Mouse (Mus musculus): ENCODE results near the gene 4930404N11Rik. TPM values are rescaled to one million over a fixed set of nuclear protein-coding genes. Genes with fewer than 3 reads are reported as not detected.

4930404N11Rik gene
- polyA plus RNA-seq, 1 experiment from 2014 or later: 0.44 TPM

GRCm38 (mm10) chr10:81330007-81330406 lies 35.6 kb downstream of the 4930404N11Rik start:
- Histone ChIP-seq H3K4me2 (no peak overlapping the region), H3K27ac (no peak overlapping the region), H3K27me3 (peaks cover 29% of the 10 kb centered on the region), H3K9ac (0 out of 2 replicates have a peak overlapping the region, but pooled peaks have one; percentile 37), H3K9me3 (replicated peaks) (no peaks in the 10 kb centered on the region), H3K4me3 (no peak overlapping the region), H3K4me1 (no peaks in the 10 kb centered on the region), H3K36me3 (ENCODE audit: poor library complexity, severe bottlenecking) (peaks cover 34% of the 10 kb centered on the region)
- 62% methylated on average over 4 of the region's 4 CpGs for WGBS
- ATAC-seq: no peak

- Histone ChIP-seq H3K9me3 (replicated peaks) (no peaks in the 10 kb centered on the region), H3K36me3 (ENCODE audit: poor library complexity, severe bottlenecking) (peaks cover 40% of the 10 kb centered on the region), H3K27me3 (peaks cover 25% of the 10 kb centered on the region), H3K4me3 (no peak overlapping the region), H3K27ac (no peak overlapping the region), H3K4me2 (no peak overlapping the region), H3K4me1 (no peaks in the 10 kb centered on the region), H3K9ac (peak overlapping the region; percentile 37; the same call in 1 of the 2 replicates)
- no peak for ATAC-seq
- WGBS: 76% methylated on average over 10 of the region's 10 CpGs
These were observed 36.2 kb downstream of the 4930404N11Rik start for GRCm38 (mm10) chr10:81329194-81329975.

GRCm38 (mm10) chr10:81328386-81328785 lies 37.2 kb downstream of the 4930404N11Rik start, which contains the start of gene Tbxa2r:
TSS of gene Tbxa2r (plus strand) at chr10:81328731.
- peaks cover 20% of the 10 kb centered on the region for H3K27me3 ChIP-seq
- no peak within 1 kb of the TSS for H3K4me2 ChIP-seq
- no peaks in the 10 kb centered on the region for H3K9me3 ChIP-seq (replicated peaks)
- H3K27ac ChIP-seq: no peak within 1 kb of the TSS; the same call in 1 of the 2 replicates
- peaks cover 50% of the 10 kb centered on the region for H3K36me3 ChIP-seq (ENCODE audit: poor library complexity, severe bottlenecking)
- no peaks in the 10 kb centered on the region for H3K4me1 ChIP-seq
- H3K4me3 ChIP-seq: no peak within 1 kb of the TSS
- ATAC-seq: no peak; the same call in 1 of the 2 replicates
- WGBS: 15% methylated on average over 10 of the region's 10 CpGs
- H3K9ac ChIP-seq: peak within 1 kb of the TSS; percentile 27; the same call in 1 of the 2 replicates

GRCm38 (mm10) chr10:81327959-81328358 lies 37.7 kb downstream of the 4930404N11Rik start:
- no peak overlapping the region for H3K4me3 ChIP-seq
- WGBS: 58% methylated on average over 2 of the region's 2 CpGs
- 0 out of 2 replicates have a peak, but pooled peaks cover under 1% of the 10 kb centered on the region for H3K4me1 ChIP-seq
- H3K9me3 ChIP-seq (replicated peaks): no peaks in the 10 kb centered on the region
- no peak overlapping the region for H3K4me2 ChIP-seq
- H3K9ac ChIP-seq: no peak overlapping the region
- peaks cover 54% of the 10 kb centered on the region for H3K36me3 ChIP-seq (ENCODE audit: poor library complexity, severe bottlenecking)
- peaks cover 16% of the 10 kb centered on the region for H3K27me3 ChIP-seq
- no peak overlapping the region; the same call in 1 of the 2 replicates for H3K27ac ChIP-seq
- no peak for ATAC-seq

GRCm38 (mm10) chr10:81326858-81327257 lies 38.8 kb downstream of the 4930404N11Rik start:
- no peak overlapping the region for H3K27ac ChIP-seq
- H3K9ac ChIP-seq: no peak overlapping the region
- H3K36me3 ChIP-seq (ENCODE audit: poor library complexity, severe bottlenecking): peaks cover 63% of the 10 kb centered on the region
- peaks cover 5% of the 10 kb centered on the region for H3K27me3 ChIP-seq
- 83% methylated on average over 6 of the region's 6 CpGs for WGBS
- H3K4me3 ChIP-seq: no peak overlapping the region
- no peak for ATAC-seq
- H3K9me3 ChIP-seq (replicated peaks): no peaks in the 10 kb centered on the region
- peaks cover 12% of the 10 kb centered on the region for H3K4me1 ChIP-seq
- H3K4me2 ChIP-seq: no peak overlapping the region

- Histone ChIP-seq H3K27me3 (no peaks in the 10 kb centered on the region), H3K36me3 (ENCODE audit: poor library complexity, severe bottlenecking) (peaks cover 63% of the 10 kb centered on the region), H3K4me3 (no peak overlapping the region), H3K4me2 (no peak overlapping the region), H3K9me3 (replicated peaks) (no peaks in the 10 kb centered on the region), H3K9ac (no peak overlapping the region), H3K4me1 (peaks cover 16% of the 10 kb centered on the region), H3K27ac (no peak overlapping the region)
- ATAC-seq: no peak
- WGBS: 95% methylated on average over 18 of the region's 18 CpGs
These were observed 39.8 kb downstream of the 4930404N11Rik start for GRCm38 (mm10) chr10:81325781-81326180.

GRCm38 (mm10) chr10:81325176-81325575 lies 40.4 kb downstream of the 4930404N11Rik start:
- Histone ChIP-seq H3K4me1 (peaks cover 16% of the 10 kb centered on the region), H3K4me2 (no peak overlapping the region), H3K36me3 (ENCODE audit: poor library complexity, severe bottlenecking) (peaks cover 63% of the 10 kb centered on the region), H3K4me3 (no peak overlapping the region), H3K27ac (no peak overlapping the region), H3K9ac (no peak overlapping the region), H3K9me3 (replicated peaks) (no peaks in the 10 kb centered on the region), H3K27me3 (no peaks in the 10 kb centered on the region)
- no peak for ATAC-seq
- WGBS: 95% methylated on average over 21 of the region's 21 CpGs

GRCm38 (mm10) chr10:81323791-81324530 lies 41.7 kb downstream of the 4930404N11Rik start:
- H3K9ac ChIP-seq: no peak overlapping the region
- peaks cover 63% of the 10 kb centered on the region for H3K36me3 ChIP-seq (ENCODE audit: poor library complexity, severe bottlenecking)
- peak overlapping the region; percentile 13; the same call in 1 of the 2 replicates for H3K4me3 ChIP-seq
- WGBS: 94% methylated on average over 18 of the region's 18 CpGs
- H3K4me2 ChIP-seq: no peak overlapping the region
- no peak for ATAC-seq
- no peaks in the 10 kb centered on the region for H3K9me3 ChIP-seq (replicated peaks)
- no peak overlapping the region for H3K27ac ChIP-seq
- peaks cover 26% of the 10 kb centered on the region for H3K4me1 ChIP-seq
- H3K27me3 ChIP-seq: no peaks in the 10 kb centered on the region

- ATAC-seq: no peak
- H3K9me3 ChIP-seq (replicated peaks): no peaks in the 10 kb centered on the region
- peaks cover 30% of the 10 kb centered on the region for H3K4me1 ChIP-seq
- H3K4me2 ChIP-seq: no peak overlapping the region; the same call in 1 of the 2 replicates
- no peak overlapping the region for H3K4me3 ChIP-seq
- no peak overlapping the region for H3K9ac ChIP-seq
- H3K36me3 ChIP-seq (ENCODE audit: poor library complexity, severe bottlenecking): peaks cover 67% of the 10 kb centered on the region
- no peaks in the 10 kb centered on the region for H3K27me3 ChIP-seq
- WGBS: 93% methylated on average over 23 of the region's 23 CpGs
- H3K27ac ChIP-seq: no peak overlapping the region
These were observed 42.4 kb downstream of the 4930404N11Rik start for GRCm38 (mm10) chr10:81323141-81323775.

- 96% methylated on average over 27 of the region's 27 CpGs for WGBS
- Histone ChIP-seq H3K9me3 (replicated peaks) (no peaks in the 10 kb centered on the region), H3K36me3 (ENCODE audit: poor library complexity, severe bottlenecking) (peaks cover 67% of the 10 kb centered on the region), H3K4me2 (peak overlapping the region; percentile 85), H3K4me3 (peak overlapping the region; percentile 96; the same call in 1 of the 2 replicates), H3K27ac (no peak overlapping the region), H3K27me3 (no peaks in the 10 kb centered on the region), H3K4me1 (peaks cover 30% of the 10 kb centered on the region), H3K9ac (no peak overlapping the region)
- no peak for ATAC-seq
These were observed 43.2 kb downstream of the 4930404N11Rik start for GRCm38 (mm10) chr10:81322444-81322843.

- Histone ChIP-seq H3K4me1 (peaks cover 39% of the 10 kb centered on the region), H3K9ac (peak overlapping the region; percentile 90), H3K27ac (peak overlapping the region; percentile 88), H3K27me3 (no peaks in the 10 kb centered on the region), H3K36me3 (ENCODE audit: poor library complexity, severe bottlenecking) (peaks cover 62% of the 10 kb centered on the region), H3K9me3 (replicated peaks) (no peaks in the 10 kb centered on the region), H3K4me3 (peak overlapping the region; percentile 96), H3K4me2 (peak overlapping the region; percentile 85)
- 3% methylated on average over 20 of the region's 20 CpGs for WGBS
- ATAC-seq: peak; percentile 0; the same call in 1 of the 2 replicates
These were observed 44.2 kb downstream of the 4930404N11Rik start for GRCm38 (mm10) chr10:81321436-81321835.

All from forebrain, embryonic 13.5 days (tissue).